Mouse (Mus musculus) G1E (cell line): ENCODE measurements around the gene Krt76. TPM values are rescaled to one million over a fixed set of nuclear protein-coding genes. Genes with fewer than 3 reads are reported as not detected.

Experiments used
- ATAC-seq: 2 replicates; pipeline ENCODE4 v1.8.0; 2016; ENCODE audit warnings: mild to moderate bottlenecking; ENCODE audit not compliant: insufficient number of reproducible peaks, poor library complexity, low FRiP score, severe bottlenecking; ENCODE audit errors: extremely low read depth
- DNase-seq: peaks from one replicate; pipeline ENCODE4 v3.0.0; 2012; ENCODE audit warnings: low spot score
- H3K27me3 ChIP-seq: 2 replicates; pipeline ENCODE4 v1.6.1; 2012; ENCODE audit warnings: mild to moderate bottlenecking, low read length, inconsistent platforms; ENCODE audit not compliant: insufficient read depth
- H3K36me3 ChIP-seq: replicated peaks from 2 replicates; pipeline ENCODE3; 2012; ENCODE audit warnings: mild to moderate bottlenecking, inconsistent platforms
- H3K4me1 ChIP-seq: 2 replicates; pipeline ENCODE4 v1.6.1; 2012; ENCODE audit warnings: low read depth, low read length, inconsistent platforms, mixed read lengths; ENCODE audit not compliant: insufficient read depth
- H3K4me3 ChIP-seq: 2 replicates; pipeline ENCODE4 v1.5.1; 2012; ENCODE audit warnings: low read depth, mild to moderate bottlenecking, inconsistent platforms, low read length, moderate library complexity, mixed read lengths
- H3K9me3 ChIP-seq: replicated peaks from 2 replicates; pipeline ENCODE4 v1.6.1; 2012; ENCODE audit warnings: inconsistent platforms
- CTCF ChIP-seq: IDR thresholded peaks from 2 replicates; pipeline ENCODE4 v1.5.1; 2012; ENCODE audit warnings: low read depth, low read length, inconsistent platforms, mixed read lengths
- GATA1 ChIP-seq: IDR thresholded peaks from 2 replicates; pipeline ENCODE4 v1.6.1; 2012; ENCODE audit warnings: borderline replicate concordance, low read length, inconsistent platforms, mixed read lengths
- GATA2 ChIP-seq: IDR thresholded peaks from 2 replicates; pipeline ENCODE4 v1.6.1; 2012; ENCODE audit warnings: low read depth, low read length, inconsistent platforms, borderline replicate concordance
- POLR2AphosphoS5 ChIP-seq: IDR thresholded peaks from 2 replicates; pipeline ENCODE4 v1.6.1; 2012; ENCODE audit warnings: low read depth, low read length, inconsistent platforms; ENCODE audit not compliant: insufficient replicate concordance
- TAL1 ChIP-seq: conservative IDR thresholded peaks from 2 replicates; pipeline ENCODE4 v1.6.1; 2012; ENCODE audit warnings: low read depth, low read length, inconsistent platforms, mixed read lengths
- polyA plus RNA-seq: library from polyadenylated mRNA; stranded (reverse); fragments of >175 nt; gene quantifications from 2 replicates; pipeline ENCODE4 v1.2.3, GENCODE M21; 2012
- total RNA-seq, 2 experiments: library from RNA; stranded (forward) in 1 of 2; stranded (reverse) in 1 of 2; fragments of 200-1000 nt in 1 of 2; fragments of >200 nt in 1 of 2; fragmentation: Nextera tagmentation in 1 of 2; gene quantifications; 2 replicates each; pipeline ENCODE4 v1.2.3; 2014 to 2017

Krt76 gene
- total and polyA plus RNA-seq, 3 experiments = 0.05 TPM; not detected in 2

GRCm38 (mm10) chr15:101904849-101905248 is 12.1 kb upstream of the Krt76 start:
- Histone ChIP-seq H3K4me3 (no peak overlapping the region), H3K9me3 (peaks cover 2% of the 10 kb centered on the region; the same call in 1 of the 2 replicates), H3K36me3 (no peaks in the 10 kb centered on the region), H3K4me1 (no peaks in the 10 kb centered on the region), H3K27me3 (no peaks in the 10 kb centered on the region)
- ATAC-seq (no peak), DNase-seq (no peak)
- TF ChIP-seq GATA2 (no peak), CTCF (no peak), TAL1 (no peak), POLR2AphosphoS5 (no peak), GATA1 (no peak)

- Histone ChIP-seq H3K36me3 (no peaks in the 10 kb centered on the region), H3K27me3 (no peaks in the 10 kb centered on the region)
- DNase-seq = no peak
Observed at GRCm38 (mm10) chr15:101902171-101903149, 9.7 kb upstream of the Krt76 start.

GRCm38 (mm10) chr15:101895216-101895615 is 2.5 kb upstream of the Krt76 start:
- DNase-seq (no peak), ATAC-seq (no peak)
- peaks cover 3% of the 10 kb centered on the region for H3K9me3 ChIP-seq
- no peaks in the 10 kb centered on the region for H3K36me3 ChIP-seq
- H3K27me3 ChIP-seq = no peaks in the 10 kb centered on the region
- H3K4me1 ChIP-seq = no peaks in the 10 kb centered on the region
- TF ChIP-seq GATA1 = no peak
- no peak for TF ChIP-seq GATA2
- TF ChIP-seq TAL1 = no peak
- no peak for TF ChIP-seq POLR2AphosphoS5
- no peak for TF ChIP-seq CTCF
- H3K4me3 ChIP-seq = no peak overlapping the region

More at GRCm38 (mm10) chr15:101902171-101903149, 9.7 kb upstream of the Krt76 start:
- H3K4me3 ChIP-seq = no peak overlapping the region
- TF ChIP-seq GATA1 = no peak
- no peak for TF ChIP-seq POLR2AphosphoS5
- ATAC-seq = no peak
- no peaks in the 10 kb centered on the region for H3K4me1 ChIP-seq
- H3K9me3 ChIP-seq = peaks cover 2% of the 10 kb centered on the region

- no peak overlapping the region for H3K4me3 ChIP-seq
- H3K9me3 ChIP-seq = peaks cover 10% of the 10 kb centered on the region
- ATAC-seq (no peak), DNase-seq (no peak)
- no peaks in the 10 kb centered on the region for H3K36me3 ChIP-seq
- TF ChIP-seq GATA1 = no peak
- TF ChIP-seq POLR2AphosphoS5 = no peak
- no peak for TF ChIP-seq TAL1
- no peak for TF ChIP-seq GATA2
- TF ChIP-seq CTCF = no peak
- H3K4me1 ChIP-seq = no peaks in the 10 kb centered on the region
- peaks cover 3% of the 10 kb centered on the region; the same call in 1 of the 2 replicates for H3K27me3 ChIP-seq
Observed at GRCm38 (mm10) chr15:101879776-101880175, 12.9 kb downstream of the Krt76 start.

- Histone ChIP-seq H3K9me3 (peaks cover 8% of the 10 kb centered on the region), H3K4me1 (no peaks in the 10 kb centered on the region), H3K4me3 (no peak overlapping the region), H3K36me3 (no peaks in the 10 kb centered on the region), H3K27me3 (no peaks in the 10 kb centered on the region)
- ATAC-seq (no peak), DNase-seq (no peak)
- TF ChIP-seq CTCF = no peak
- no peak for TF ChIP-seq POLR2AphosphoS5
- TF ChIP-seq TAL1 = no peak
- no peak for TF ChIP-seq GATA1
- TF ChIP-seq GATA2 = no peak
Observed at GRCm38 (mm10) chr15:101878041-101878440, 14.7 kb downstream of the Krt76 start.

GRCm38 (mm10) chr15:101874383-101874782 is 18.3 kb downstream of the Krt76 start:
- H3K4me3 ChIP-seq = no peak overlapping the region
- ATAC-seq (no peak), DNase-seq (no peak)
- no peaks in the 10 kb centered on the region for H3K36me3 ChIP-seq
- no peak for TF ChIP-seq GATA2
- TF ChIP-seq GATA1 = no peak
- TF ChIP-seq POLR2AphosphoS5 = no peak
- no peak for TF ChIP-seq TAL1
- no peak for TF ChIP-seq CTCF
- H3K4me1 ChIP-seq = no peaks in the 10 kb centered on the region
- peaks cover 8% of the 10 kb centered on the region for H3K9me3 ChIP-seq
- H3K27me3 ChIP-seq = no peaks in the 10 kb centered on the region
